Mouse (Mus musculus) ES-Bruce4 (cell line): Measurements from ENCODE around the gene Gadd45g.

Experiments used
- CTCF ChIP-seq: IDR thresholded peaks from one replicate; pipeline ENCODE4 v1.8.1; 2011; ENCODE audit warnings: low read depth, low read length
- POLR2A ChIP-seq: IDR thresholded peaks from one replicate; pipeline ENCODE4 v1.8.1; 2011; ENCODE audit warnings: low read length; ENCODE audit not compliant: insufficient read depth

DNA sequence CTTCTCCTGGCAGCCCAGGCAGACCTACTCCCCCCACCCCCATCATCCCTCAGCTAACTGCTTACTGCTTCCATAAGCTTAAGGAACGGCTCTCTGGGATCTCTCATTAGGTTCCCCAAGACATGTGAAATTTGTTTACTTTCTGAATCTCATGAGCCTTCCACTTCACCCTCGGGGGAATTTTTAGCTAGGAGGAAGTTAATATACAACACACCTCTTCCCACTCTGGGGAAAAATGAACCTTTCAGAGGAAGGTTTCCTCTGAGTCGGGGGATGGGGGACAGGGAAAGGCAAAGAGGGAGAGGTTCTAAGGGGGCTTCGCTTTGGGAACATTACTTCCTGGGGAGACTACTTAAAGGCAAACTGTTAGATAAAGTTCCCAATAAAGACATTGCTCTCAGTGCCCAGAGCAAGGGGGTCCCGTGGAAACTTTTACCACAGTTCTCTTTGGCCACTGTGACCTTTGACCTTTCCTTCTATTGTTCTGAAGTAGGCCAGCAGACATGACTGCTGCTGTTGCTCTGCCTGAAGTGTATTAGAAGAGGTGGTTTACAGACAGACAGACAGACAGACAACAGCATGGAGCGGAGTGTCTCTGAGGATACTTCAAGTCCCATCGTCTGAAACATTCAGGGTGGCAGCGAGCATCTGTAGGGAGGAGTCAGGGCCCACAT, 22.5 kb upstream of the Gadd45g start:
- no peak for TF ChIP-seq CTCF
- TF ChIP-seq POLR2A: no peak
